In the genomic region with DNA sequence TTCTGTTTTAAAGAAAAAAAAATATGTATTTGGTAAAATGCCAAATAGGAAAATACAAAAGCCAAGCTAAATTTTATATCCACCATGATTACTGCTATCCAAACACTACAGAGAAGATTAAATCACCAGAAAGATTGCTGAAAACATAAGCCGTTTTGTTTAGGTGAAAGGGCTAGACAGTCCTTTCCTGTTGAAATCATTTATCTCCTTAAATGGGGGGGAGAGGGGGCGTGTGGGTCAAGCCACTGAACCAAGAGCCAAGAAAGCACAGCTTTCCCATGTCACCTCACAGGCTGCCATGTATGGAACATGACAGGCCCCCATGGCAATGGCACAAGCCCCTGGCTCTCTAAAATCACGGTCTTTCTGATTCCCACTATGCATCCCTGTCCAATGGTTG, we compare ENCODE assay signal across 21 mouse cellular contexts. TPM values are rescaled to one million over a fixed set of nuclear protein-coding genes. Genes with fewer than 3 reads are reported as not detected.
A peak's percentile ranks its signal among the peaks of the same experiment; 100 is the strongest.
DNase-seq lines count a peak whose midpoint lies in the region; ATAC-seq lines count a peak whose summit lies in the region.
"Had no signal": no experiment of that assay in that cellular context is flagged by ENCODE, and none has a peak within 500 bp of the region (broad histone marks: within the 10 kb centered on the region; RNA-seq: fewer than 3 reads in every experiment).

No protein-coding gene starts in this region.

- peak; percentile 13 for DNase-seq in heart, postnatal 4 days
- no peak for DNase-seq in heart, adult 18-20 months
- peak; percentile 68 to 75 for DNase-seq in kidney, postnatal 4 days
- DNase-seq in kidney, postnatal 25 days: no peak
- no peak for DNase-seq in ovary, postnatal 10 days (ENCODE audit: low spot score)
- DNase-seq: adrenal gland, postnatal 25 days; B cell, adult 2 months; cerebellum, adult 18-20 months; cerebellum, postnatal 36 days; gastrocnemius, adult 2 months; heart, postnatal 14 days; layer of hippocampus, postnatal 36 days; right cerebral cortex, postnatal 25 days; thymus, postnatal 4 days had no signal

- no peak overlapping the region for H3K4me3 ChIP-seq in intestine, embryonic 15.5 days (replicated peaks)
- H3K4me3 ChIP-seq in stomach, embryonic 14.5 days (ENCODE audit: low read depth, low read length): no peak overlapping the region
- H3K4me3 ChIP-seq: embryonic facial prominence, embryonic 15.5 days; forebrain, embryonic 10.5 days; gastrocnemius, adult 2 months; hindbrain, embryonic 15.5 days; liver, embryonic 12.5 days; midbrain, embryonic 13.5 days had no signal

- H3K36me3 ChIP-seq in intestine, embryonic 15.5 days: peaks cover 7% of the 10 kb centered on the region; the same call in 1 of the 2 replicates
- H3K36me3 ChIP-seq in stomach, embryonic 14.5 days (ENCODE audit: control insufficient read depth, insufficient read depth, low read length): peaks cover 10% of the 10 kb centered on the region; the same call in 1 of the 2 replicates
- H3K36me3 ChIP-seq: hindbrain, embryonic 15.5 days; midbrain, embryonic 13.5 days had no signal

- H3K4me1 ChIP-seq in intestine, embryonic 15.5 days (replicated peaks): peaks cover 28% of the 10 kb centered on the region
- peaks cover 23% of the 10 kb centered on the region for H3K4me1 ChIP-seq in stomach, embryonic 14.5 days (ENCODE audit: control insufficient read depth, insufficient read depth, low read length)

- no peaks in the 10 kb centered on the region for H3K27me3 ChIP-seq in intestine, embryonic 15.5 days (replicated peaks)
- H3K27me3 ChIP-seq in stomach, embryonic 14.5 days (ENCODE audit: control insufficient read depth, insufficient read depth, low read length): no peaks in the 10 kb centered on the region
- H3K27me3 ChIP-seq: embryonic facial prominence, embryonic 15.5 days; hindbrain, embryonic 15.5 days; liver, embryonic 12.5 days; midbrain, embryonic 13.5 days had no signal

- 30% methylated on average over 3 of the region's 3 CpGs for WGBS in intestine, embryonic 15.5 days
- 30% methylated on average over 3 of the region's 3 CpGs for WGBS in stomach, embryonic 14.5 days

- H3K9ac ChIP-seq in intestine, embryonic 15.5 days: no peak overlapping the region
- no peak overlapping the region for H3K9ac ChIP-seq in stomach, embryonic 14.5 days (replicated peaks; ENCODE audit: low read depth, low read length)
- H3K9ac ChIP-seq: embryonic facial prominence, embryonic 15.5 days; hindbrain, embryonic 15.5 days; liver, embryonic 12.5 days; midbrain, embryonic 13.5 days had no signal

- H3K4me2 ChIP-seq in intestine, embryonic 15.5 days (replicated peaks): no peak overlapping the region
- H3K4me2 ChIP-seq in stomach, embryonic 14.5 days (replicated peaks; ENCODE audit: low read depth, low read length): no peak overlapping the region
- H3K4me2 ChIP-seq: embryonic facial prominence, embryonic 15.5 days; hindbrain, embryonic 15.5 days; liver, embryonic 12.5 days; midbrain, embryonic 13.5 days had no signal

- peak overlapping the region; percentile 28; the same call in 1 of the 2 replicates for H3K27ac ChIP-seq in intestine, embryonic 15.5 days
- H3K27ac ChIP-seq in stomach, embryonic 14.5 days (ENCODE audit: low read length): peak overlapping the region; percentile 34; the same call in 1 of the 2 replicates
- H3K27ac ChIP-seq: embryonic facial prominence, embryonic 15.5 days; forebrain, embryonic 10.5 days; gastrocnemius, adult 2 months; hindbrain, embryonic 15.5 days; liver, embryonic 12.5 days; midbrain, embryonic 13.5 days had no signal

- ATAC-seq in intestine, embryonic 15.5 days: no peak
- peak; percentile 38; the same call in 1 of the 2 replicates for ATAC-seq in stomach, embryonic 14.5 days (ENCODE audit: insufficient number of reproducible peaks, insufficient read depth, low FRiP score, low read depth)
- ATAC-seq: liver, embryonic 12.5 days; midbrain, embryonic 13.5 days had no signal

- no peaks in the 10 kb centered on the region for H3K9me3 ChIP-seq in intestine, embryonic 15.5 days
- H3K9me3 ChIP-seq in stomach, embryonic 14.5 days (ENCODE audit: control insufficient read depth, low read depth, low read length): no peaks in the 10 kb centered on the region
- H3K9me3 ChIP-seq: embryonic facial prominence, embryonic 15.5 days; hindbrain, embryonic 15.5 days; liver, embryonic 12.5 days had no signal

RNA-seq across cellular contexts. Expression of a gene that starts 21.6 kb away (rescaled TPM):
- total RNA-seq in heart, postnatal 4 days (2021): 100 to 1,000 TPM; 114 to 116 TPM
- total RNA-seq in heart, adult 18-20 months (2021): 10 to 100 TPM; 23.8 to 31.7 TPM
- polyA plus RNA-seq in intestine, embryonic 15.5 days (2015; fragmentation: Nextera tagmentation; extraction: Ambion mirVana): 51.2 and 53.6 TPM in 2 replicates
- polyA plus RNA-seq in stomach, embryonic 14.5 days (2014; fragmentation: Nextera tagmentation; extraction: Ambion mirVana): 80.4 and 81.7 TPM in 2 replicates

Comparison
In these comparisons a context has a peak if more than half of its experiments do, and no peak if none do; other contexts are left out.
1. DNase-seq: peak in heart, postnatal 4 days (single experiment) and kidney, postnatal 4 days (2 of 2); none in heart, adult 18-20 months (0 of 2), kidney, postnatal 25 days (0 of 2) and ovary, postnatal 10 days (single experiment).